Mouse (Mus musculus): ENCODE results near the gene Nit1.

GRCm38 (mm10) chr1:171385171-171385570 is 39.7 kb upstream of the Nit1 start:
- TF ChIP-seq CTCF (IDR thresholded peaks at IDR 0.05; ENCODE audit: borderline replicate concordance, insufficient read depth, low read length) (0 out of 2 replicates have a peak, but pooled peaks have one; percentile 25), POLR2A (IDR thresholded peaks at IDR 0.05; ENCODE audit: low read depth, low read length) (no peak)
